Mouse (Mus musculus) ES-E14 (cell line): ENCODE data around the gene Dnajc6.

ENCODE experiments used
- CHD2 ChIP-seq: IDR thresholded peaks from 2 replicates; pipeline ENCODE4 v1.6.1; 2014; ENCODE audit warnings: mild to moderate bottlenecking, low read depth, low read length, inconsistent platforms
- HCFC1 ChIP-seq: IDR thresholded peaks from 2 replicates; pipeline ENCODE4 v1.6.1; 2012; ENCODE audit warnings: low read length, inconsistent platforms, borderline replicate concordance; ENCODE audit not compliant: insufficient read depth
- MAFK ChIP-seq: IDR thresholded peaks from 2 replicates; pipeline ENCODE4 v1.6.1; 2014; ENCODE audit warnings: mild to moderate bottlenecking, low read depth, low read length, inconsistent platforms; ENCODE audit not compliant: insufficient read depth
- ZNF384 ChIP-seq: IDR thresholded peaks from 2 replicates; pipeline ENCODE4 v1.6.1; 2012; ENCODE audit warnings: low read depth, low read length, inconsistent platforms

DNA sequence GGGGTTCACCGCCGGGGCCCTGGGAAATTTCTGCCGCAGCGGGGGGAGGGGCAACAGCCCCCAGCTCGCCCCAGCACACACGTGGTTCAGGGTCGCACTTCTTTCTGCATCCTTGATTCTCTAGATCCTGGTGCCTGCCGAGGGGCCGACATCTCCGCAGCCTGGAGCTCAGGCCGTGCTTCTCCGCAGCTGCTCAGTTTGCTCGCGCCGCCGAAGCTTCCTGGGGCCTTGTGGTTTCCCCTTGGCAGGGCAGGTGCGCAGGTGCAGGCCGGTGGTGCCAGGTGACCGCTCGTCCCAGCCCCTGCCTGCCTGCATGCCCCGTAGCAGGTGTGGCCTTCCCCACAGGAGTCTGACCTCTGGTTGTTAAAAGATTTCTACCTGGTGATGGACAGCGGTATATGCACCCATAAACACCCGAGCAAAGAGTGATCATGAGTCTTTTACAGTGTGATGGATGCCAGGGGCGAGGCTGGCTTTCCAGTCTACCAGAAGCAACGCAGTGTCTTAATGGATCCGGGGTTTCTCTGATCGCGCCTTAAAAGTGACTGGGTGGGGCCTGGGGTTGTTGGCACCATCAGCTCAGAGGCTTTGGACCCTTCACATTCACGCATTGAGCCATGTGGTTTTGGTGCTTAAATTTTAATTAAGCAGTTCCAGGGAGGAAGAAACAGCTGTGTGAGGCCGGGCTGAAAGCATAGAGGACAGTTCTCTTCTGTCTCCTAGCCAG is 12.6 kb downstream of the Dnajc6 start:
- TF ChIP-seq HCFC1: no peak
- TF ChIP-seq CHD2: no peak
- no peak for TF ChIP-seq MAFK
- TF ChIP-seq ZNF384: no peak
